Mouse (Mus musculus) CH12.LX (cell line): ENCODE results near the gene Nub1.

Experiments
- CTCF ChIP-seq, 2 experiments: IDR thresholded peaks in 1 of 2; conservative IDR thresholded peaks in 1 of 2; 2 replicates each; pipeline ENCODE4 v1.5.1; 2011 to 2012; ENCODE audit warnings: low read depth in 2 of 2, low read length in 2 of 2, improper control_type of control experiment in 1 of 2, inconsistent platforms in 1 of 2, mild to moderate bottlenecking in 1 of 2, moderate library complexity in 1 of 2
- E2F4 ChIP-seq: IDR thresholded peaks from 2 replicates; pipeline ENCODE4 v1.6.1; 2011; ENCODE audit warnings: low read depth, low read length, improper control_type of control experiment; ENCODE audit not compliant: insufficient replicate concordance
- ELF1 ChIP-seq: IDR thresholded peaks from 2 replicates; pipeline ENCODE4 v1.6.1; 2014; ENCODE audit warnings: low read depth, mild to moderate bottlenecking, inconsistent platforms, low read length, improper control_type of control experiment
- GABPA ChIP-seq: IDR thresholded peaks from 2 replicates; pipeline ENCODE4 v1.6.1; 2012; ENCODE audit warnings: low read depth, low read length, improper control_type of control experiment, inconsistent platforms; ENCODE audit not compliant: insufficient replicate concordance
- JUND ChIP-seq: conservative IDR thresholded peaks from 2 replicates; pipeline ENCODE4 v1.6.1; 2011; ENCODE audit warnings: low read depth, low read length, improper control_type of control experiment
- MAFK ChIP-seq: IDR thresholded peaks from 2 replicates; pipeline ENCODE4 v1.6.1; 2011; ENCODE audit warnings: low read length, improper control_type of control experiment; ENCODE audit not compliant: insufficient replicate concordance
- MAZ ChIP-seq: IDR thresholded peaks from 2 replicates; pipeline ENCODE4 v1.6.1; 2012; ENCODE audit warnings: low read depth, mild to moderate bottlenecking, inconsistent platforms, low read length, improper control_type of control experiment, moderate library complexity
- POLR2A ChIP-seq: IDR thresholded peaks from 2 replicates; pipeline ENCODE4 v1.6.1; 2011; ENCODE audit warnings: low read depth, mild to moderate bottlenecking, improper control_type of control experiment, low read length
- SMC3 ChIP-seq: IDR thresholded peaks from 2 replicates; pipeline ENCODE4 v1.6.1; 2011; ENCODE audit warnings: low read depth, low read length, improper control_type of control experiment
- TCF12 ChIP-seq: IDR thresholded peaks from 2 replicates; pipeline ENCODE4 v1.6.1; 2014; ENCODE audit warnings: low read depth, mild to moderate bottlenecking, inconsistent platforms, low read length, improper control_type of control experiment
- UBTF ChIP-seq: IDR thresholded peaks from 2 replicates; pipeline ENCODE4 v1.6.1; 2012; ENCODE audit warnings: low read depth, mild to moderate bottlenecking, inconsistent platforms, low read length, improper control_type of control experiment, moderate library complexity
- USF1 ChIP-seq: IDR thresholded peaks from 2 replicates; pipeline ENCODE4 v1.6.1; 2014; ENCODE audit warnings: low read depth, mild to moderate bottlenecking, inconsistent platforms, low read length, improper control_type of control experiment
- ZMIZ1 ChIP-seq: IDR thresholded peaks from 2 replicates; pipeline ENCODE4 v1.6.1; 2012; ENCODE audit warnings: low read depth, mild to moderate bottlenecking, inconsistent platforms, low read length, improper control_type of control experiment

DNA sequence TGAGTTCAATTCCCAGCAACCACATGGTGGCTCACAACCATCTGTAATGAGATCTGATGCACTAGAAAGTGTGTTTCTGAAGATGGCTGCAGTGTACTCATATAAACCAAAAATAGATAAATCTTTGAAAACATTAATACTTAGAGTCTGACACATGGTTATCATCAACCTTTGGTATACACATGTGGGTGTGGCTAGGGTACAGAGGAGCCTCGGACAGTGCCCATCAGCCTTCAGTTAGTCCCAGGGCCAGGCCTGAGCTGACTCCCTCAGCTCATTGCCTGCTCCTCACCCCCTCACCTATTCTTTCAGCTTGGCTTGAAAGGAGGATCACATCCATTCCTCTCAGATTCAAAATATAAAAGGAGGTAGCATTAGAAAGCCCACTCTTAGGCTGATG, 53.2 kb downstream of the Nub1 start:
- TF ChIP-seq JUND (no peak), POLR2A (no peak), TCF12 (no peak), USF1 (no peak), ZMIZ1 (no peak), MAFK (no peak), E2F4 (no peak), GABPA (no peak), CTCF (conservative IDR thresholded peaks at IDR 0.05 in 1 of 2, IDR thresholded peaks at IDR 0.05 in 1 of 2; ENCODE audit: low read depth in 2 of 2, low read length in 2 of 2) (no peak), ELF1 (no peak), UBTF (no peak), MAZ (no peak), SMC3 (no peak)
